Mouse (Mus musculus) cortical plate, adult 2 months (tissue): Measurements from ENCODE around the gene En1. TPM values are rescaled to one million over a fixed set of nuclear protein-coding genes. Genes with fewer than 3 reads are reported as not detected.

ENCODE experiments used
- H3K27ac ChIP-seq: fragments of 200-500 bp; 2 replicates; pipeline ENCODE4 v1.5.1; 2012; ENCODE audit warnings: low read length, control low read depth, inconsistent platforms; ENCODE audit not compliant: insufficient read depth
- H3K4me1 ChIP-seq: fragments of 200-500 bp; 2 replicates; pipeline ENCODE4 v1.6.1; 2011; ENCODE audit warnings: low read length; ENCODE audit not compliant: control insufficient read depth, insufficient read depth
- H3K4me3 ChIP-seq: fragments of 200-500 bp; 2 replicates; pipeline ENCODE4 v1.5.1; 2011; ENCODE audit warnings: mild to moderate bottlenecking, low read length, control low read depth; ENCODE audit not compliant: insufficient read depth
- CTCF ChIP-seq: fragments of 200-500 bp; IDR thresholded peaks from 2 replicates; pipeline ENCODE4 v1.5.1; 2011; ENCODE audit warnings: mild to moderate bottlenecking, control low read depth, low read length; ENCODE audit not compliant: insufficient read depth; ENCODE audit errors: extremely low read depth
- POLR2A ChIP-seq: fragments of 200-500 bp; IDR thresholded peaks from 2 replicates; pipeline ENCODE4 v1.6.1; 2011; ENCODE audit warnings: mild to moderate bottlenecking, low read length, control low read depth; ENCODE audit not compliant: insufficient read depth; ENCODE audit errors: extremely low read depth
- polyA plus RNA-seq: library from polyadenylated mRNA; depleted of rRNA; stranded (reverse); fragments of >200 nt; gene quantifications from 2 replicates; pipeline ENCODE4 v1.2.3, GENCODE M21; 2012

Gene En1
- polyA plus RNA-seq, 1 experiment = not detected

DNA sequence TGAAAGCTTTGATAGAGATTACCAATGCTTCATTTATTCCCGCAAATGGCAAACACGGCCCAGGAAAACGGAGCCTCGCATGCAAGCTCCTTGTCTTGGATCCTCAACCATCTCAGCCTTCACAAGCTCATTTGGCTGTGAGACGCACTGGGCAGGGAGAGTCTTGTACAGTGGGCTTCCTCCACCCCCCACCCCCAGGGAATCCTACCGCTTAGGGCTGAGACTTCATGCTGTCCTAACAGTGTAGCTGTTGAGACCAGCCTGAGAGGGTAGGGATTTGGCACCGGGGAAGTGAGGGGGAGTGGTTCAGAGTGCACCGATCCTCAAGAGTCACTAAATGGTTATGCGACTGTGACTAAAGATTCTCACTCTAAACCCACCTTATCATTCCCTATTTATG lies 13.7 kb downstream of the En1 start:
- TF ChIP-seq POLR2A (no peak), CTCF (no peak)
- Histone ChIP-seq H3K4me3 (no peak overlapping the region), H3K27ac (no peak overlapping the region), H3K4me1 (no peaks in the 10 kb centered on the region)

DNA sequence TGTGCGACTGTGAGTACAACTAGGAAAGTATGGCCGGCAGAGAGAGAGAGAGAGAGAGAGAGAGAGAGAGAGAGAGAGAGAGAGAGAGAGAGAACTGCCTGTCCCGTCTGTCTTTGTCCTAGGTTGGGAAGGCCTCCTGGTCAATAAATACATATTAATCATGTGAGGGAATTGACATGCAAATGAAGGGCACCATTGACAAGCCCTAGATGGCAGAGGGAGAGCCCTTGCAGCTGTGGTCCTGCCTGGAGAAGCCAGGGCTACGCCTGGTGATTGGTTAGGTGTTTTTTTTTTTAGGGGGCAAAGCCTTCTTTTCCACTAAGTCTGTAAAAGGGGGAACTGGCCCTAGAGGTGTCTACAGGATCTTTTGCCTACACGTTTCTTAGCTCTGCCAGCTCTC lies 19.2 kb downstream of the En1 start:
- Histone ChIP-seq H3K4me1 (no peaks in the 10 kb centered on the region), H3K27ac (no peak overlapping the region), H3K4me3 (no peak overlapping the region)
- TF ChIP-seq POLR2A (no peak), CTCF (no peak)

DNA sequence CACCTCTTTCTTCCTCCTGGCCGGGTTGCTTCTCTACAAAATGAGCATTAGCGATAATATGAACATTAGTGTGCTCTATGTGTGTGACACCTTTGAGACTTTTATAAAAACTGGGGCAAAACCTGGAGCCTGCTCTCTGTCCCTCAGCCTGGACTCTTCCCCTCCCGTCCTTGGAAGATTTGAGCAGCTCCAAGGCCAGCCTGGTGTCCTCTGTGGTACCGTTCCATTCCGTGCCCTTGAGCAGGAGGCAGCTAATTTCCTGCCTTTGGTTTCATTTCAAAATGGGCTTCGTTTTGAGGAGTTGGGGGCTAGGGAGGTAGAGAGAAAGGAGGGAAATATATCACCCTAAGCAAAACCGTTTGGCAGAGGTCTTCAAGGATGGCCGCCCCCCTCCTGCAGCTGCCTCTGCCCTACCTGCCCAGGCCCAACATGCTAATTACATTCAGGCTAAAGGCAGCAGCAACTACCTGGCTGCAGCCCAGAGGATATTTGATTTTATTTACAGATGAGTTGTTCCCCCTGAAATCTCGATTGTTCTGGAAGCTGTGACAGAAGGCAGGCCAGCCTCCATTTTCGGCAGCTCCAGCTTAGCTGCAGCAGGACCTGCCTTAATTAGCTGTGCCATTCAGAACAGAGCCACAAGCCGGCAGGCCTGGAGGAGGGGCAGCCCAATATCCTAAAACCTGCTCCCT lies 24.9 kb downstream of the En1 start:
- Histone ChIP-seq H3K4me1 (no peaks in the 10 kb centered on the region), H3K4me3 (no peak overlapping the region), H3K27ac (no peak overlapping the region)
- TF ChIP-seq CTCF = no peak
- no peak for TF ChIP-seq POLR2A

DNA sequence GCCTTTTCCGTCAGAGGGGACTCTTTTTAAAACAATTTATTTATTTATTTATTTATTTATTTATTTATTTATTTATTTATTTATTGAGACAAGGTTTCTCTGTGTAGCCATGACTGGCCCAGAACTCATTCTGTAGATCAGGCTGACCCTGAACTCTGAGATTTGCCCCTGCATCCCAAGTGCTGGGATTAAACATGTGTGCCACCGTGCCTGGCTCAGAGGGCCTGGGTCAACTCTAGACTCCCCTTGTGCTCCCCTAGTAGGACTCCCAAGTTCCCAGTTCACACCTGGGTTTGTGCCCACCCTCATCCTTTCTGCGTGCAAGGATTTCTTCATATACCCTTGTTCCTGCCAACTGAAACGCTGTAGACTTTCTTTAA lies 25.4 kb downstream of the En1 start:
- H3K27ac ChIP-seq = no peak overlapping the region
- no peak overlapping the region for H3K4me3 ChIP-seq
- H3K4me1 ChIP-seq = no peaks in the 10 kb centered on the region
- TF ChIP-seq CTCF = no peak
- no peak for TF ChIP-seq POLR2A

DNA sequence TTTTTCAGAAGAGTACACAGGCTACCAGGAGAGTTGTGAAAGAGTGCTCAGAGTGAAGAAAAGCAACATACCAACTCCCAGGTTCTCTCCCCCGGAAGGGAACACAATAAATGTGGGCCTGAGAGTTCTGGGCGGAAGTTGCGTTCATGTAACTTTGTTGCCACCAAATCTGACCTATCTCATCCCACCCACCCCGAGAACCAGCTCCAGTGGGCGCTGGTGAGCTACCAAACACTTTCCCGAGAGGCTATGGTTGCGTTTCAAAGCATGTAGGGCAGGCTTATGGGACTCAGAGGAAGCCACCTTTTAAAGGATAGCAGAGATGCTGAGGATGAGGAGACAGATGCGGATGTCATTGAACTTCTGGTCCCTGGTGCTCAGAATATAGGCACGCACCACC lies 26.6 kb downstream of the En1 start:
- Histone ChIP-seq H3K4me1 (no peaks in the 10 kb centered on the region), H3K4me3 (no peak overlapping the region), H3K27ac (no peak overlapping the region)
- TF ChIP-seq CTCF (0 out of 2 replicates have a peak, but pooled peaks have one; percentile 8), POLR2A (no peak)

DNA sequence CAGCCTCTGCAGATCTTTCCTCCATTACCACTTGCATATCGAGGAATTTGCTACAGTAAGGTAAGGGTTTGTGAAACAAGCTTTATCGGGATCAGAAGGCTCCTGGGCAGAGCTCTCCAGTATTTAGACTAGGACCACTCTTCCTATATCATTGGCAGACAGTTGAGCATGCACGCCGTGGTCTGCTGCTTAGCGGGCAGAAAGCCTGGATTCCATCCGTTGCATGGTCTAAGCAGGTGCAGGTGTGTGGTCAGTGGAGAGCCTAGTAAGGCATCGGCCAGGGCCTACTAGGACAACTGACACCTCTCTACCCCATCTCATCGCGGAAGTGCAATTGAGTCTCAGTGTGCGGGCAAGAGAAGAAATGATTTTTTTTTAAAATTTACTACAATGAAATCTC lies 41.2 kb downstream of the En1 start:
- no peak for TF ChIP-seq CTCF
- no peak for TF ChIP-seq POLR2A
- Histone ChIP-seq H3K4me1 (no peaks in the 10 kb centered on the region), H3K27ac (no peak overlapping the region), H3K4me3 (no peak overlapping the region)

DNA sequence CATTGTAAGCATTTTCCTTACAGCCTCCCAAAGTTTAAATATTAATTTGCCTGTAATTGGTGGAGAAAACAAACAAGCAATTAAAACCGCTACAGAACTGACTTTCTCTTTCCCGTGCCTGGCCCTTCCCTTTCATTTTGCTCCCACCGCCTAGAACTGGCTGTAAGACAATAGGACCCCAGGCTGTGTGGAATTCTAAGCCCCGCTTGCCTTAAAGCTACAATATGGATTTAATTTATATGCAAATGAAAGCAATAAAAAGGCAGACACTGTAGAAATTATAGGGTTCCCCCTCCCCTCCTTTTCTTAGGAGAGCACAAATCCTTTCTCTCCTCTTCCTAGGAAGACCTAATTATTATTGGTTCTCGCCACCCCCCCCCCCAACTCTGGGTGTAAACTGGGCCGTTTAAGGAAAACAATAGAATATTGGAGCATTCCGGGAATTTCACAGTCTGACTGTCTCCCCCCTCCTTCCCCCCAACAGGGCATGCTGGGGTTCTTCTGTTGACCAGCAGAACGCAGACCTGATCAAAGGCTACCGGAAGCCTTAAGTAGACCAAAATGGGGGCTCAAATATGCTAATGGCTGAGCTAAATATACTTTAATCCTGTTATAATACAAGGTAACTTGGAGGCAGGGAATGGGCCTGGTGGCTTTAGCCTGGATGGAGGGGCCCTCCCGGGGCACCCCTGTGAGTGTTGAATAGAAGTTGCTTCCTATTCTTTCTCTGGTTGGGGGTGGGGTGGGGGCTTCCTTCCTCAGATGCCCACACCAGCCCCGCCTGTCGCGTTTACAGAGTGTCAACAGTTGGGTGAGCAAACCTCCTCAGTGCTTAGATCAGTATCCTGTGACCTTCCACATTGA lies 41.9 kb downstream of the En1 start:
- Histone ChIP-seq H3K4me3 (no peak overlapping the region), H3K4me1 (no peaks in the 10 kb centered on the region), H3K27ac (no peak overlapping the region)
- TF ChIP-seq POLR2A (no peak), CTCF (no peak)

DNA sequence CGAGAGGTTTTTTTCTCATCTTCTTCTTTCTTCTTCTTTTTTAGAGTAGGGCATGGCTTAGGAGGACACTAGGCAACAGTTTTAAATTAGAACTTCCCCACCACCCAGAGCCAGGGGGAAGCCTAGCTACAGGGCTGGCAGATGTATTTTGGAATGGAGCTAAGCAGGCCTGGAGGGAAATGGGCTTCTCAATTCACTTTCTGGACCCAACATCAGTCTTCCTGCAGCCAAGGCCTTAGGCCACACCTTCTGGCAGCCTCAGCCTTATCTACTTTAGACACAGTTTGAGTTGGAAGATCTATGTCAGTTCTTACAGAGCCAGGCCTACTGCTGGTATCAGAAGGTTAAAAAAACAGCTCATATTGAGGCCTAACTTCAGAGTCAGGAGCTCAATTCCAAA lies 42.5 kb downstream of the En1 start:
- H3K27ac ChIP-seq = no peak overlapping the region
- H3K4me1 ChIP-seq = no peaks in the 10 kb centered on the region
- TF ChIP-seq CTCF (no peak), POLR2A (no peak)
- H3K4me3 ChIP-seq = no peak overlapping the region

DNA sequence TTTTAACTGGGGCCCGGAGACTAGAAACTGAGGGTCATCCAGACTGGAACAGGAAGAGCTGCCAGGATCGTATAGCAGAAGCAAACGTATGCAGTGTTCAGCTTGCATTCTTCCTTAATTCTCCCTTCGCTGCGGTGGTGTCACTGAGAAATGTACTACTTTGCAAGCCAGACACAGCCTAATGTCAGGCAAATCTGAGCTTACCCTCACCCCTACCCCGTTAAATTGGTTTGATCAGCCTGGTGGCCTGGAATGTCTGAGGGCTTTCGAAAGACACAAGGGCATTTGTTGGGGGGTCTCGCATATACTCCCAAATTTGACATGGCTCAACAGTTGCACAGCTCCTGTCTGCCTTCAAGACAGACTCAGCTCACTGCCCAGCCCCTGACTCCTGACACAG lies 47.9 kb downstream of the En1 start:
- TF ChIP-seq CTCF (no peak), POLR2A (no peak)
- Histone ChIP-seq H3K4me3 (no peak overlapping the region), H3K27ac (no peak overlapping the region), H3K4me1 (no peaks in the 10 kb centered on the region)

DNA sequence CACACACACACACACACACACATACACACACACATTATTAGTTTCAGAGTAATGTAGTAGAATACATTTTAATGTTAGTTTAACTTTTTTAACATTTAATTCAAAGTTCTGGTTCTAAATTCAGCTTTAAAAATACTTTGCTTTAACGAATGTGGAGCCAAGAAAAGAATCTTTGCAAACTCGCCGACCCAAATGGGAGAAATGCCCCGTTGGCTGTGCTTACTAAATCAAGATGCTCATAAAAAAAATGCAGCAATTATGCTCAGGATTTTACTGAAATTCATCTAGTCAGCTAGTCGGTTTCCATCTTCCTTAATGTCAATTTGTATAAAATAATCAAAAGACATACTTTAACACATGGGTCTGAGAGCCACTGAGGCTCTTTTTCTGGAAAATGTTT lies 49.8 kb downstream of the En1 start:
- Histone ChIP-seq H3K27ac (no peak overlapping the region), H3K4me1 (no peaks in the 10 kb centered on the region), H3K4me3 (no peak overlapping the region)
- TF ChIP-seq POLR2A = no peak
- no peak for TF ChIP-seq CTCF
